Mouse (Mus musculus) lung, postnatal 0 days (tissue): ENCODE measurements at regions not wholly inside any gene's neighbourhood (a gene's known extent, or its start where the extent isn't known, plus 50 kb on each side); places are given as distances from the start of the nearest gene placed in this dataset.

Experiments
- CTCF ChIP-seq: IDR thresholded peaks from 2 replicates; pipeline ENCODE4 v1.5.1; 2016; ENCODE audit warnings: antibody characterized with exemption, mild to moderate bottlenecking
- EP300 ChIP-seq: IDR thresholded peaks from 2 replicates; pipeline ENCODE4 v1.6.1; 2016; ENCODE audit warnings: antibody characterized with exemption, mild to moderate bottlenecking, control low read depth

DNA sequence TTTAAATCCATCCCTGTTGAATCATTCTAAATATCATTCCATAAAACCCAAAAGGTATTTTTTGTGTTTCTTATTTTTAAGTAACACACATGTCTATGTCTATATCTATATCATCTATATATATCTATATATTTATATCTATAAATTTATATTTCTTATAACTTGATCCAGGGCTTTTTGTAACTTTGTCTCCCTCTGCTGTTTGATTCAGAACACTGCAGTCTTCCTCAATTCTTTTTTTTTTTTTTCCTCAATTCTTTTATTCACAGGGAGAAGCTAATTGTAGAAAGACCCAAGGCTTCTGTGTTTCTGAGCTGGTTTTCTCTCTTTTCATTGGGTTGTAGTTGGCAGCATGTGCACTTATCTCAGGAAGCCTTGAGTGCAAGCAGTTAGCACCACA, 124.1 kb upstream of the Igfbp3 start:
- TF ChIP-seq CTCF (no peak), EP300 (no peak)
